Mouse (Mus musculus) ES-Bruce4 (cell line): ENCODE data around the gene Rtl5. TPM values are rescaled to one million over a fixed set of nuclear protein-coding genes. Genes with fewer than 3 reads are reported as not detected.

ENCODE experiments used
- H3K27ac ChIP-seq: 2 replicates; pipeline ENCODE4 v1.5.1; 2012; ENCODE audit warnings: low read length, inconsistent platforms; ENCODE audit not compliant: insufficient read depth
- H3K27me3 ChIP-seq: 2 replicates; pipeline ENCODE4 v1.6.1; 2012; ENCODE audit warnings: mild to moderate bottlenecking, low read length, inconsistent platforms; ENCODE audit not compliant: control insufficient read depth, poor library complexity, insufficient read depth, severe bottlenecking
- H3K36me3 ChIP-seq: 2 replicates; pipeline ENCODE4 v1.6.1; 2012; ENCODE audit warnings: inconsistent platforms, mild to moderate bottlenecking, low read length, moderate library complexity; ENCODE audit not compliant: control insufficient read depth, poor library complexity, insufficient read depth, severe bottlenecking
- H3K4me1 ChIP-seq: one replicate; pipeline ENCODE4 v1.8.1; 2011; ENCODE audit warnings: low read length; ENCODE audit not compliant: control insufficient read depth, insufficient read depth
- H3K4me3 ChIP-seq: 2 replicates; pipeline ENCODE4 v1.5.1; 2011; ENCODE audit warnings: low read depth, mild to moderate bottlenecking, low read length
- H3K9ac ChIP-seq: 2 replicates; pipeline ENCODE4 v1.6.1; 2012; ENCODE audit warnings: low read depth, mild to moderate bottlenecking, inconsistent platforms; ENCODE audit not compliant: poor library complexity, severe bottlenecking
- H3K9me3 ChIP-seq: replicated peaks from 2 replicates; pipeline ENCODE4 v1.6.1; 2012; ENCODE audit warnings: mild to moderate bottlenecking, low read length, inconsistent platforms; ENCODE audit not compliant: control insufficient read depth, poor library complexity, insufficient read depth, severe bottlenecking
- CTCF ChIP-seq: IDR thresholded peaks from one replicate; pipeline ENCODE4 v1.8.1; 2011; ENCODE audit warnings: low read depth, low read length
- EP300 ChIP-seq: IDR thresholded peaks from 2 replicates; pipeline ENCODE4 v1.6.1; 2011; ENCODE audit warnings: low read depth, low read length; ENCODE audit not compliant: insufficient read depth
- POLR2A ChIP-seq: IDR thresholded peaks from one replicate; pipeline ENCODE4 v1.8.1; 2011; ENCODE audit warnings: low read length; ENCODE audit not compliant: insufficient read depth
- polyA plus RNA-seq: library from polyadenylated mRNA; stranded (reverse); fragments of >200 nt; gene quantifications from 2 replicates; pipeline ENCODE4 v1.2.4, GENCODE M21; 2011; ENCODE audit warnings: low read depth; ENCODE audit not compliant: missing spikeins, insufficient read depth, insufficient read length

Gene Rtl5
- polyA plus RNA-seq, 1 experiment = not detected

DNA sequence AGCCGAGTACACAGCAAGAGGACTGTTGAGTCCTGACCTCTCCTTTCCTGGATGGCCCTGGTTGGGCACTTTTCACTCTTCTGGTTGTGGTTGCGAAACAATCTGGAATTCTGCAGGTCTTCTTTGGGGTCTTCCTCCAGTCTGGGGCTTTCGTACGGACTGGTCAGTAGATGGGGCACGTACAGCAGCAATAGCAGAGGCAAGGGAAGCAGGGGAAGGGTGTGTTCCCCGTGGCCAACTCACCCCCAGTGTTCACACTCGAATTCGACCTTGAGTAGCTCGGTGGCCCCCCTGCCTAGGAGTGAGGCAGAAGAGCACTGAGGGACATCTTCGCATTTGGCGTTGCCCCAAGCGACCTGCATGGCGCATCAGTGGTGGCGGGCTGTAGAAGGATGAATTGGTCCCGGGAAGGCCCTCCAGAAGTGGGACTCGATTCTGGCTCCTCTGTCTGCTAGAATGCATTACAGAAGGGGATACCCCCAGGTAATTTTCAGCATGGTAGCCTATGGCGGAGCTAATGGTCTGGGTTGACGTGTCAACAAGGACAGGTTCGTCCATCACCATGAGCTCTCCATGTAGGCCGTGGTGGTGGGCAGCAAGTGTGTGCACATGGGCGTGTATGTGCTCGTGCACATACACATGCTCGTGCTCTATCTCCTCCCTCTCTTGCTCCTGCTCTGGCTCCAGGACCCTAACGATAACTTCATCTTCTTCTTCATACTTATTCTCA lies 2.1 kb downstream of the Rtl5 start:
- H3K36me3 ChIP-seq = no peaks in the 10 kb centered on the region
- TF ChIP-seq EP300 (no peak), POLR2A (no peak), CTCF (no peak)
- no peaks in the 10 kb centered on the region for H3K4me1 ChIP-seq
- no peaks in the 10 kb centered on the region for H3K9me3 ChIP-seq
- no peak overlapping the region for H3K4me3 ChIP-seq
- no peak overlapping the region for H3K9ac ChIP-seq
- H3K27ac ChIP-seq = no peak overlapping the region
- H3K27me3 ChIP-seq = no peaks in the 10 kb centered on the region

DNA sequence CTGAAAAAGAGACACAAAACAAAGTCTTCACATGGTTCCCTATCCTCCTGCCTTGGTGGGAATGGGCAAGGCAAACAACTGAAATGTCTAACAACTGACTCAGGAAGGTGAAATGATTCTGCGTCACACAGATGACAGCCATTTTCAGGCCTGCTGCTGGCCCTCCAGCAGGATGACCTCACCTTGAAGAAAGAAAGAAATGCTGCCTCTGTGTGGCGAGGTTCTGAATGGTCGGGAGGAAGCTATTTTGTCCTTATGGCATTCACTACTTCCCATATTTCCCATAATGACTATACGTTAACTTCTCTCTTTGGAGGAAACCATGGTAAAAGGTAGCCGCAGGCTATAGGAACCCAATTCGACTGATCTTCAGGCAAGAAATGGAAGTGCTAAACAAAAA lies 4.0 kb downstream of the Rtl5 start:
- Histone ChIP-seq H3K36me3 (no peaks in the 10 kb centered on the region), H3K4me1 (no peaks in the 10 kb centered on the region), H3K27me3 (no peaks in the 10 kb centered on the region), H3K9me3 (no peaks in the 10 kb centered on the region), H3K4me3 (no peak overlapping the region), H3K27ac (no peak overlapping the region), H3K9ac (no peak overlapping the region)
- TF ChIP-seq EP300 = no peak
- no peak for TF ChIP-seq POLR2A
- TF ChIP-seq CTCF = no peak

DNA sequence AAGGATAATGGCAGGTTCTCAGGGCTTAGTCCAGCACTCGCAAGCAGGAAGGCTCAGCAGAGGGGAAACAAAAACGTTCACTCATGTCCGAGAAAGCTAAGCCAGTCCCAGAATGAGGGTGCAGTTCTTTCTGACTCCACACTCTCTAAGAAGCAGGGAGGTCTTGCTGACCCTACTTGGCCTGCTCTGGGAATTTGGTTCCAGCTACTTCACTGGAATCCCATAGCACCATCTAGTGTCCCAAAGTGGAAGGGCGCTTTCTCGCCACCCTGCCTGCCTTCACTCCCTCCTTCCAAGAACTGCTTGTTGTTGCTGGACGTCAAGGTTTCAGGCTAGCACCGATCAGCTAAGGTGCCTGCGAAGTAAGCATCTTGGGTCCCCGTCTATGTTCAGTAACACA lies 5.0 kb downstream of the Rtl5 start:
- Histone ChIP-seq H3K9me3 (no peaks in the 10 kb centered on the region), H3K27me3 (no peaks in the 10 kb centered on the region)

DNA sequence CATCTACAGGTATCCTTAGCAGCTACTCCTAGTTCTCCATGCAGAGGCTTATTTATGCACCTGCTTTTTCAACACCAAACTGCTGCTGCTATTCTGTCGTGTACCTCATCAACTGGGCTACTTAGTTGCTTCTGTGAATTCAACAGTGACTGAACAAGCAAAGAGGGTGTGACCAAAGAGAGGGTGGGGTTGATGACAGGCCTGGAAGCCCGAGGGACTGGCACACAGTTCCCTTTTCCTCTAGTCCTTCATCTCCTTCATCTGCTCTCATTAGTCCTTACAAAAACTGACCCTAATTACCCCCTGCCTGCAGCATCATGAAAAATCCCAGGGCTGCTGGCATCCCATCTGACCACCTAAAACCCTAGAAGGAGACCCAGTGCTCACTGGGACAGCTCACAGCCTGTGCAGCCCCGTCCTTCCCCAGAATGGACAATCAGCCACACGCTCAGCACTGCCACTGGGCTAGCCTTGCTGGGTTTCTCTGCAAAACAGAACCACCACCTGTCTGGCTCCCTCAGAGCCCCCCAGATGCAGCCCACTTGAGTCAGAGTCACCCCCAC lies 5.8 kb downstream of the Rtl5 start:
- Histone ChIP-seq H3K27me3 (no peaks in the 10 kb centered on the region), H3K36me3 (no peaks in the 10 kb centered on the region), H3K9ac (no peak overlapping the region), H3K4me1 (no peaks in the 10 kb centered on the region), H3K27ac (no peak overlapping the region), H3K9me3 (no peaks in the 10 kb centered on the region), H3K4me3 (no peak overlapping the region)
- TF ChIP-seq POLR2A = no peak
- TF ChIP-seq EP300 = no peak
- TF ChIP-seq CTCF = no peak

More for the DNA sequence above, 5.0 kb downstream of the Rtl5 start:
- Histone ChIP-seq H3K27ac (no peak overlapping the region), H3K9ac (no peak overlapping the region), H3K36me3 (no peaks in the 10 kb centered on the region), H3K4me1 (no peaks in the 10 kb centered on the region), H3K4me3 (no peak overlapping the region)
- TF ChIP-seq CTCF (no peak), POLR2A (no peak), EP300 (no peak)

- H3K4me1 ChIP-seq = no peaks in the 10 kb centered on the region
- H3K4me3 ChIP-seq = no peak overlapping the region
- H3K27ac ChIP-seq = no peak overlapping the region
- no peaks in the 10 kb centered on the region for H3K9me3 ChIP-seq
- no peaks in the 10 kb centered on the region for H3K36me3 ChIP-seq
- no peaks in the 10 kb centered on the region for H3K27me3 ChIP-seq
- no peak overlapping the region for H3K9ac ChIP-seq
- TF ChIP-seq CTCF (no peak), POLR2A (no peak), EP300 (no peak)
Measured at GRCm38 (mm10) chrX:102064062-102064461, 7.0 kb downstream of the Rtl5 start.

GRCm38 (mm10) chrX:102060891-102061290 lies 10.2 kb downstream of the Rtl5 start:
- no peak overlapping the region for H3K4me3 ChIP-seq
- H3K9me3 ChIP-seq = no peaks in the 10 kb centered on the region
- no peaks in the 10 kb centered on the region for H3K27me3 ChIP-seq
- TF ChIP-seq CTCF (no peak), POLR2A (no peak), EP300 (no peak)
- no peaks in the 10 kb centered on the region for H3K36me3 ChIP-seq
- no peaks in the 10 kb centered on the region for H3K4me1 ChIP-seq
- H3K27ac ChIP-seq = no peak overlapping the region
- no peak overlapping the region for H3K9ac ChIP-seq
